Mouse (Mus musculus) retina, adult 2 months (tissue): Measurements from ENCODE around the gene Mprip.

Experiments used
- DNase-seq: peaks from one replicate; pipeline ENCODE4 v3.0.0-alpha.2; 2012; ENCODE audit warnings: low read depth, low spot score

The Mprip gene

GRCm38 (mm10) chr11:59759626-59760025 is 98.5 kb downstream of the Mprip start:
- DNase-seq, result no peak

GRCm38 (mm10) chr11:59760796-59761195 is 99.7 kb downstream of the Mprip start:
- DNase-seq, result no peak

- no peak for DNase-seq
These were observed 108.2 kb downstream of the Mprip start for GRCm38 (mm10) chr11:59769307-59769706.

- no peak for DNase-seq
These were observed 108.6 kb downstream of the Mprip start for GRCm38 (mm10) chr11:59769738-59770137.

GRCm38 (mm10) chr11:59770753-59771152 is 109.6 kb downstream of the Mprip start:
- DNase-seq, result no peak

- no peak for DNase-seq
These were observed 111.2 kb downstream of the Mprip start for GRCm38 (mm10) chr11:59772291-59772690.

GRCm38 (mm10) chr11:59772902-59773301 is 111.8 kb downstream of the Mprip start:
- DNase-seq, result no peak

GRCm38 (mm10) chr11:59774522-59774921 is 113.4 kb downstream of the Mprip start:
- DNase-seq, result no peak

GRCm38 (mm10) chr11:59775435-59776148 is 114.5 kb downstream of the Mprip start:
- DNase-seq, result no peak

- no peak for DNase-seq
These were observed 116.2 kb downstream of the Mprip start for GRCm38 (mm10) chr11:59777259-59777658.

- no peak for DNase-seq
These were observed 117.2 kb downstream of the Mprip start for GRCm38 (mm10) chr11:59778181-59778873.

GRCm38 (mm10) chr11:59778874-59779223 is 117.7 kb downstream of the Mprip start:
- DNase-seq, result no peak

GRCm38 (mm10) chr11:59779406-59779805 is 118.3 kb downstream of the Mprip start:
- no peak for DNase-seq

- DNase-seq, result no peak
These were observed 119.1 kb downstream of the Mprip start for GRCm38 (mm10) chr11:59780241-59780640.

- no peak for DNase-seq
These were observed 121.0 kb downstream of the Mprip start for GRCm38 (mm10) chr11:59782091-59782590.

- no peak for DNase-seq
These were observed 122.5 kb downstream of the Mprip start for GRCm38 (mm10) chr11:59783591-59783990.

- no peak for DNase-seq
These were observed 125.5 kb downstream of the Mprip start for GRCm38 (mm10) chr11:59786444-59787198.

GRCm38 (mm10) chr11:59787199-59787781 is 126.2 kb downstream of the Mprip start, which contains the start of gene Pld6:
TSS of gene Pld6 (minus strand) at chr11:59787645.
- no peak for DNase-seq

GRCm38 (mm10) chr11:59789311-59789710 is 128.2 kb downstream of the Mprip start:
- DNase-seq, result no peak

GRCm38 (mm10) chr11:59793390-59793789 is 132.3 kb downstream of the Mprip start:
- no peak for DNase-seq

- DNase-seq, result no peak
These were observed 139.3 kb downstream of the Mprip start for GRCm38 (mm10) chr11:59800412-59800811.

GRCm38 (mm10) chr11:59801881-59802280 is 140.8 kb downstream of the Mprip start:
- no peak for DNase-seq
